ENCODE assay signal across 8 mouse cellular contexts in genomic region chr4:48048456-48049315, GRCm38 (mm10). TPM values are rescaled to one million over a fixed set of nuclear protein-coding genes. Genes with fewer than 3 reads are reported as not detected.
A peak's percentile ranks its signal among the peaks of the same experiment; 100 is the strongest.
DNase-seq lines count a peak whose midpoint lies in the region; ATAC-seq and TF ChIP-seq lines count a peak whose summit lies in the region.

No protein-coding gene starts in this region.

- 2% methylated on average over 35 of the region's 35 CpGs for WGBS in hindbrain, embryonic 15.5 days
- under 1% methylated on average over 35 of the region's 35 CpGs for WGBS in neural tube, embryonic 12.5 days

- H3K27me3 ChIP-seq in hindbrain, embryonic 15.5 days, result peaks cover 46% of the 10 kb centered on the region
- H3K27me3 ChIP-seq in neural tube, embryonic 12.5 days (replicated peaks), result peaks cover 70% of the 10 kb centered on the region

- intact Hi-C loops in left cerebral cortex, postnatal 4 days (cut with DNase I), result loop anchor here (5.0 to 10.0 kb wide), 4 partner anchors 224 to 521 kb away; no protein-coding TSS in a partner anchor
- intact Hi-C loops in left cerebral cortex, postnatal 36 days (cut with DNase I), result loop anchor here (5.0 to 10.0 kb wide), 5 partner anchors 74 to 614 kb away; partner anchors contain the start of genes Alg2, Sec61b and Stx17
- intact Hi-C loops in gastrocnemius, postnatal 36 days (cut with DNase I), result loop anchor here (5.0 to 10.0 kb wide), 3 partner anchors 74 to 574 kb away; partner anchors contain the start of genes Alg2, Sec61b and Stx17

- H3K9ac ChIP-seq in hindbrain, embryonic 15.5 days, result no peak overlapping the region
- no peak overlapping the region for H3K9ac ChIP-seq in neural tube, embryonic 12.5 days

- ATAC-seq in hindbrain, embryonic 15.5 days (ENCODE audit: low FRiP score, low read depth), result no peak
- ATAC-seq in neural tube, embryonic 12.5 days (ENCODE audit: low FRiP score, low read depth), result no peak

- TF ChIP-seq CTCF in cortical plate, adult 2 months (IDR thresholded peaks at IDR 0.05; ENCODE audit: extremely low read depth, insufficient read depth, low read length), result no peak

- no peaks in the 10 kb centered on the region for H3K36me3 ChIP-seq in hindbrain, embryonic 15.5 days
- H3K36me3 ChIP-seq in neural tube, embryonic 12.5 days, result no peaks in the 10 kb centered on the region

- H3K4me3 ChIP-seq in cortical plate, adult 2 months (ENCODE audit: insufficient read depth, low read length), result peak overlapping the region; percentile 68
- H3K4me3 ChIP-seq in hindbrain, embryonic 15.5 days, result peak overlapping the region; percentile 74
- H3K4me3 ChIP-seq in neural tube, embryonic 12.5 days, result 0 out of 2 replicates have a peak overlapping the region, but pooled peaks have one; percentile 7

- no peaks in the 10 kb centered on the region; the same call in 1 of the 2 replicates for H3K4me1 ChIP-seq in cortical plate, adult 2 months (ENCODE audit: control insufficient read depth, insufficient read depth, low read length)
- H3K4me1 ChIP-seq in hindbrain, embryonic 15.5 days (replicated peaks), result peaks cover 51% of the 10 kb centered on the region
- peaks cover 59% of the 10 kb centered on the region for H3K4me1 ChIP-seq in neural tube, embryonic 12.5 days

- H3K27ac ChIP-seq in cortical plate, adult 2 months (ENCODE audit: insufficient read depth, low read length), result no peak overlapping the region
- no peak overlapping the region for H3K27ac ChIP-seq in hindbrain, embryonic 15.5 days (replicated peaks)
- no peak overlapping the region for H3K27ac ChIP-seq in neural tube, embryonic 12.5 days

- peak overlapping the region; percentile 97 for H3K4me2 ChIP-seq in hindbrain, embryonic 15.5 days
- H3K4me2 ChIP-seq in neural tube, embryonic 12.5 days (replicated peaks), result peak overlapping the region; percentile 98

- no peaks in the 10 kb centered on the region for H3K9me3 ChIP-seq in hindbrain, embryonic 15.5 days
- no peaks in the 10 kb centered on the region for H3K9me3 ChIP-seq in neural tube, embryonic 12.5 days

- peak; percentile 14 for DNase-seq in left cerebral cortex, postnatal 4 days
- no peak for DNase-seq in left cerebral cortex, postnatal 36 days (ENCODE audit: low spot score in 2 of 2)
- no peak for DNase-seq in natural killer cell, adult 2 months (ENCODE audit: low spot score in 2 of 2)
- DNase-seq in gastrocnemius, postnatal 36 days, result no peak
- no peak for DNase-seq in adrenal gland, postnatal 4 days (ENCODE audit: low spot score in 2 of 2)

- no peak for TF ChIP-seq POLR2A in cortical plate, adult 2 months (IDR thresholded peaks at IDR 0.05; ENCODE audit: extremely low read depth, insufficient read depth, low read length)

RNA-seq across cellular contexts. Expression of gene Nr4a3, which starts 3.7 kb away (rescaled TPM):
- 10 to 100 TPM; 40.2 to 46.8 TPM for total RNA-seq in left cerebral cortex, postnatal 4 days (2021)
- total RNA-seq in left cerebral cortex, postnatal 36 days (2021), result 10 to 100 TPM; 21.5 to 25.1 TPM
- 10.5 and 12.0 TPM in 2 replicates for polyA plus RNA-seq in cortical plate, adult 2 months (2012; rRNA removed)
- 2.2 and 2.3 TPM in 2 replicates for polyA plus RNA-seq in hindbrain, embryonic 15.5 days (2015; fragmentation: Nextera tagmentation; extraction: Ambion mirVana)
- polyA plus RNA-seq in neural tube, embryonic 12.5 days (2016; fragmentation: Nextera tagmentation; extraction: Ambion mirVana), result 0.49 and 0.91 TPM in 2 replicates
- total RNA-seq in gastrocnemius, postnatal 36 days (2021), result 1 to 10 TPM; 9.1 to 9.5 TPM
- total RNA-seq in adrenal gland, postnatal 4 days (2021), result 10 to 100 TPM; 31.5 to 36.2 TPM

Comparison
In these comparisons a context has a peak if more than half of its experiments do, and no peak if none do; other contexts are left out.
1. H3K4me3 ChIP-seq: peak in every context shown above with its lines; median percentile 74 in hindbrain, embryonic 15.5 days; 68 in cortical plate, adult 2 months; 7 in neural tube, embryonic 12.5 days.